Mouse (Mus musculus) CH12.LX (cell line): ENCODE data around the gene 1700067K01Rik. TPM values are rescaled to one million over a fixed set of nuclear protein-coding genes. Genes with fewer than 3 reads are reported as not detected.
A peak's percentile ranks its signal among the peaks of the same experiment; 100 is the strongest.

ENCODE experiments used
- DNase-seq: peaks from one replicate; pipeline ENCODE4 v3.0.0-alpha.2; 2013; ENCODE audit errors: extremely low read depth
- H3K27ac ChIP-seq: 2 replicates; pipeline ENCODE4 v1.5.1; 2012; ENCODE audit warnings: low read depth, mild to moderate bottlenecking, control low read depth, moderate library complexity; ENCODE audit not compliant: insufficient read depth
- H3K27me3 ChIP-seq: replicated peaks from 2 replicates; pipeline ENCODE3; 2012; ENCODE audit warnings: inconsistent platforms
- H3K36me3 ChIP-seq, 2 experiments: replicated peaks in 1 of 2; 2 replicates each; pipeline versions ENCODE3 to v1.6.1; 2012; ENCODE audit warnings: inconsistent platforms in 1 of 2, low read length in 1 of 2, mild to moderate bottlenecking in 1 of 2, mixed read lengths in 1 of 2, moderate library complexity in 1 of 2; ENCODE audit not compliant: control insufficient read depth in 1 of 2, insufficient read depth in 1 of 2
- H3K4me1 ChIP-seq, 2 experiments: 2 replicates each; pipeline ENCODE4 v1.6.1; 2012; ENCODE audit warnings: inconsistent platforms in 1 of 2, moderate library complexity in 1 of 2; ENCODE audit not compliant: insufficient read depth in 2 of 2, control insufficient read depth in 1 of 2
- H3K4me2 ChIP-seq: 2 replicates; pipeline ENCODE4 v1.6.1; 2012; ENCODE audit warnings: low read depth, mild to moderate bottlenecking, control low read depth; ENCODE audit not compliant: poor library complexity, insufficient read depth, severe bottlenecking
- H3K4me3 ChIP-seq, 3 experiments: fragments of 150-350 bp in 1 of 3; sonication (generic) in 1 of 3; replicated peaks in 1 of 3; 2 replicates each; pipeline versions ENCODE3 to v1.5.1; 2011 to 2012; ENCODE audit warnings: low read depth in 2 of 3, low read length in 2 of 3, mild to moderate bottlenecking in 2 of 3, moderate library complexity in 2 of 3, control low read depth in 1 of 3, improper control_type of control experiment in 1 of 3, inconsistent platforms in 1 of 3, mixed read lengths in 1 of 3; ENCODE audit not compliant: poor library complexity in 1 of 3
- H3K79me2 ChIP-seq: replicated peaks from 2 replicates; pipeline ENCODE4 v1.6.1; 2012; ENCODE audit warnings: mild to moderate bottlenecking, moderate library complexity; ENCODE audit not compliant: control insufficient read depth, poor library complexity, insufficient read depth, severe bottlenecking; ENCODE audit errors: extremely low read depth
- H3K9ac ChIP-seq: 2 replicates; pipeline ENCODE4 v1.6.1; 2012; ENCODE audit warnings: low read depth, mild to moderate bottlenecking, control low read depth, moderate library complexity; ENCODE audit not compliant: insufficient read depth
- H3K9me3 ChIP-seq: replicated peaks from 2 replicates; pipeline ENCODE3; 2012; ENCODE audit warnings: low read length, inconsistent platforms, mixed read lengths
- BHLHE40 ChIP-seq: IDR thresholded peaks from 2 replicates; pipeline ENCODE4 v1.6.1; 2011; ENCODE audit warnings: mild to moderate bottlenecking, low read depth, low read length, improper control_type of control experiment
- CHD1 ChIP-seq: IDR thresholded peaks from 2 replicates; pipeline ENCODE4 v1.6.1; 2012; ENCODE audit warnings: low read depth, low read length, improper control_type of control experiment, inconsistent platforms
- CHD2 ChIP-seq: IDR thresholded peaks from 2 replicates; pipeline ENCODE4 v1.6.1; 2011; ENCODE audit warnings: low read length, improper control_type of control experiment
- E2F4 ChIP-seq: IDR thresholded peaks from 2 replicates; pipeline ENCODE4 v1.6.1; 2011; ENCODE audit warnings: low read depth, low read length, improper control_type of control experiment; ENCODE audit not compliant: insufficient replicate concordance
- ELF1 ChIP-seq: IDR thresholded peaks from 2 replicates; pipeline ENCODE4 v1.6.1; 2014; ENCODE audit warnings: low read depth, mild to moderate bottlenecking, inconsistent platforms, low read length, improper control_type of control experiment
- ETS1 ChIP-seq: conservative IDR thresholded peaks from 2 replicates; pipeline ENCODE4 v1.6.1; 2012; ENCODE audit warnings: low read depth, mild to moderate bottlenecking, inconsistent platforms, low read length, improper control_type of control experiment, moderate library complexity
- HCFC1 ChIP-seq: IDR thresholded peaks from 2 replicates; pipeline ENCODE4 v1.6.1; 2012; ENCODE audit warnings: low read depth, mild to moderate bottlenecking, inconsistent platforms, low read length, improper control_type of control experiment
- MAZ ChIP-seq: IDR thresholded peaks from 2 replicates; pipeline ENCODE4 v1.6.1; 2012; ENCODE audit warnings: low read depth, mild to moderate bottlenecking, inconsistent platforms, low read length, improper control_type of control experiment, moderate library complexity
- NELFE ChIP-seq: IDR thresholded peaks from 2 replicates; pipeline ENCODE4 v1.6.1; 2011; ENCODE audit warnings: low read depth, low read length, improper control_type of control experiment
- NRF1 ChIP-seq: IDR thresholded peaks from 2 replicates; pipeline ENCODE4 v1.6.1; 2014; ENCODE audit warnings: low read depth, mild to moderate bottlenecking, inconsistent platforms, low read length, improper control_type of control experiment, moderate library complexity
- POLR2A ChIP-seq: IDR thresholded peaks from 2 replicates; pipeline ENCODE4 v1.6.1; 2011; ENCODE audit warnings: low read depth, mild to moderate bottlenecking, improper control_type of control experiment, low read length
- POLR2AphosphoS2 ChIP-seq: IDR thresholded peaks from 2 replicates; pipeline ENCODE4 v1.6.1; 2011; ENCODE audit warnings: low read depth, low read length, improper control_type of control experiment
- RAD21 ChIP-seq: IDR thresholded peaks from 2 replicates; pipeline ENCODE4 v1.6.1; 2011; ENCODE audit warnings: low read depth, mild to moderate bottlenecking, low read length, improper control_type of control experiment, moderate library complexity
- TBP ChIP-seq: conservative IDR thresholded peaks from 2 replicates; pipeline ENCODE4 v1.6.1; 2011; ENCODE audit warnings: low read depth, low read length, improper control_type of control experiment
- UBTF ChIP-seq: IDR thresholded peaks from 2 replicates; pipeline ENCODE4 v1.6.1; 2012; ENCODE audit warnings: low read depth, mild to moderate bottlenecking, inconsistent platforms, low read length, improper control_type of control experiment, moderate library complexity
- USF1 ChIP-seq: IDR thresholded peaks from 2 replicates; pipeline ENCODE4 v1.6.1; 2014; ENCODE audit warnings: low read depth, mild to moderate bottlenecking, inconsistent platforms, low read length, improper control_type of control experiment
- ZKSCAN1 ChIP-seq: IDR thresholded peaks from 2 replicates; pipeline ENCODE4 v1.6.1; 2012; ENCODE audit warnings: low read depth, inconsistent platforms, low read length, improper control_type of control experiment, borderline replicate concordance
- ZMIZ1 ChIP-seq: IDR thresholded peaks from 2 replicates; pipeline ENCODE4 v1.6.1; 2012; ENCODE audit warnings: low read depth, mild to moderate bottlenecking, inconsistent platforms, low read length, improper control_type of control experiment
- ZNF384 ChIP-seq: IDR thresholded peaks from 2 replicates; pipeline ENCODE4 v1.6.1; 2012; ENCODE audit warnings: low read depth, low read length, improper control_type of control experiment, inconsistent platforms
- dilution Hi-C: fragments of 300-500 bp; cut with MboI; formaldehyde crosslinking; loops from 2 replicates; pipeline ENCODE4 v1.14.3; 2020; ENCODE audit warnings: low sequenced_read_pairs; ENCODE audit not compliant: extremely low pct_unique_long_range_greater_than_20kb, extremely low pct_ligation_motif_present
- in situ Hi-C: fragments of 300-500 bp; cut with MboI; formaldehyde crosslinking; loops from 3 replicates; pipeline ENCODE4 v1.14.3; 2019; ENCODE audit warnings: low sequenced_read_pairs, low pct_ligation_motif_present, low pct_unique_long_range_greater_than_20kb, mixed read lengths
- polyA plus RNA-seq: library from polyadenylated mRNA; unstranded; fragments of >175 nt; gene quantifications from 2 replicates; pipeline ENCODE4 v1.2.1, GENCODE M21; 2012; ENCODE audit warnings: low read depth; ENCODE audit not compliant: insufficient read length
- total RNA-seq, 2 experiments: library from RNA; depleted of rRNA; stranded (reverse); fragments of 300-350 nt in 1 of 2; fragments of >200 nt in 1 of 2; gene quantifications; 2 replicates each; pipeline ENCODE4 v1.2.3; 2012 to 2014

1700067K01Rik gene
- total and polyA plus RNA-seq, 3 experiments = 0.38 to 0.67 TPM; not detected in 1

- no peak overlapping the region for H3K9ac ChIP-seq
- H3K36me3 ChIP-seq = peaks cover 0 to 10% of the 10 kb centered on the region in 2 experiments
- peaks cover 13% of the 10 kb centered on the region for H3K27me3 ChIP-seq
- H3K4me3 ChIP-seq = no peak overlapping the region
- H3K9me3 ChIP-seq = no peaks in the 10 kb centered on the region
- no peak overlapping the region for H3K27ac ChIP-seq
- no peaks in the 10 kb centered on the region for H3K79me2 ChIP-seq
- dilution Hi-C loops (no loop called here), in situ Hi-C loops (loop anchor here (25.0 kb wide), 1 partner anchor 311 kb away; no protein-coding TSS in a partner anchor)
- H3K4me2 ChIP-seq = no peak overlapping the region
- TF ChIP-seq RAD21 = no peak
- TF ChIP-seq ZKSCAN1 = no peak
- no peak for TF ChIP-seq E2F4
- TF ChIP-seq CHD1 = no peak
- TF ChIP-seq MAZ = no peak
- no peak for TF ChIP-seq ZMIZ1
- no peak for TF ChIP-seq TBP
- TF ChIP-seq POLR2AphosphoS2 = no peak
- TF ChIP-seq UBTF = no peak
- TF ChIP-seq ELF1 = no peak
- H3K4me1 ChIP-seq = peaks cover 2 to 4% of the 10 kb centered on the region in 2 experiments; a peak in 3 of 4 replicates
- no peak for DNase-seq
These were observed 24.6 kb downstream of the 1700067K01Rik start for GRCm38 (mm10) chr8:84025863-84026262.

- Histone ChIP-seq H3K9ac (no peak overlapping the region), H3K9me3 (no peaks in the 10 kb centered on the region), H3K36me3 (peaks cover 0 to 23% of the 10 kb centered on the region in 2 experiments), H3K4me2 (no peak overlapping the region), H3K4me1 (peaks cover 2 to 4% of the 10 kb centered on the region in 2 experiments; a peak in 3 of 4 replicates), H3K4me3 (no peak overlapping the region), H3K79me2 (no peaks in the 10 kb centered on the region), H3K27me3 (peaks cover 9% of the 10 kb centered on the region), H3K27ac (no peak overlapping the region)
- peak; percentile 48 for DNase-seq
- dilution Hi-C loops (no loop called here), in situ Hi-C loops (loop anchor here (25.0 kb wide), 1 partner anchor 310 kb away; no protein-coding TSS in a partner anchor)
- TF ChIP-seq BHLHE40 (no peak), CHD2 (no peak), NRF1 (no peak), NELFE (no peak), ETS1 (no peak), POLR2A (no peak), USF1 (no peak), CHD1 (no peak), HCFC1 (no peak), ZNF384 (no peak)
These were observed 26.1 kb downstream of the 1700067K01Rik start for GRCm38 (mm10) chr8:84027449-84027848.
